Mouse (Mus musculus) gastrocnemius, adult 2 months (tissue): ENCODE data around the gene Myh10. TPM values are rescaled to one million over a fixed set of nuclear protein-coding genes. Genes with fewer than 3 reads are reported as not detected.

Source experiments
- DNase-seq: peaks from one replicate; pipeline ENCODE4 v3.0.0; 2022
- H3K27ac ChIP-seq: fragments of 200-600 bp; 2 replicates; pipeline ENCODE4 v1.8.1; 2022; ENCODE audit warnings: mild to moderate bottlenecking
- H3K4me3 ChIP-seq: fragments of 200-600 bp; 2 replicates; pipeline ENCODE4 v1.8.1; 2022; ENCODE audit warnings: mild to moderate bottlenecking, moderate library complexity
- CTCF ChIP-seq: fragments of 200-600 bp; IDR thresholded peaks from 2 replicates; pipeline ENCODE4 v1.8.1; 2022; ENCODE audit warnings: antibody characterized with exemption, mild to moderate bottlenecking, moderate library complexity
- intact Hi-C: fragments of 180-260 bp; cut with DNase I; formaldehyde crosslinking; loops from one replicate; pipeline ENCODE4 v1.15.1; 2025
- total RNA-seq, 2 experiments: library from RNA; stranded (reverse); gene quantifications; 2 replicates each; pipeline ENCODE4 v1.2.3; 2021

Myh10 gene
- total RNA-seq, 2 experiments from 2014 or later, result 12.3 to 28.6 TPM

- no peak for DNase-seq
- Histone ChIP-seq H3K4me3 (peak overlapping the region; percentile 95), H3K27ac (peak overlapping the region; percentile 100)
- TF ChIP-seq CTCF, result no peak
- intact Hi-C loops, result no loop called here
Observed at GRCm38 (mm10) chr11:68850862-68851261, 159.5 kb downstream of the Myh10 start.

- Histone ChIP-seq H3K27ac (peak overlapping the region; percentile 100), H3K4me3 (peak overlapping the region; percentile 95)
- TF ChIP-seq CTCF, result no peak
- intact Hi-C loops, result no loop called here
- DNase-seq, result no peak
Observed at GRCm38 (mm10) chr11:68851644-68852485, 160.5 kb downstream of the Myh10 start.

- DNase-seq, result peak; percentile 90
- Histone ChIP-seq H3K4me3 (peak overlapping the region; percentile 95), H3K27ac (peak overlapping the region; percentile 100)
- no peak for TF ChIP-seq CTCF
- intact Hi-C loops, result no loop called here
Observed at GRCm38 (mm10) chr11:68852486-68852901, 161.1 kb downstream of the Myh10 start.

GRCm38 (mm10) chr11:68852932-68853409 is 161.6 kb downstream of the Myh10 start:
- intact Hi-C loops, result no loop called here
- peak overlapping the region; percentile 100 for H3K27ac ChIP-seq
- no peak for TF ChIP-seq CTCF
- peak; percentile 100 for DNase-seq
- peak overlapping the region; percentile 95 for H3K4me3 ChIP-seq

DNA sequence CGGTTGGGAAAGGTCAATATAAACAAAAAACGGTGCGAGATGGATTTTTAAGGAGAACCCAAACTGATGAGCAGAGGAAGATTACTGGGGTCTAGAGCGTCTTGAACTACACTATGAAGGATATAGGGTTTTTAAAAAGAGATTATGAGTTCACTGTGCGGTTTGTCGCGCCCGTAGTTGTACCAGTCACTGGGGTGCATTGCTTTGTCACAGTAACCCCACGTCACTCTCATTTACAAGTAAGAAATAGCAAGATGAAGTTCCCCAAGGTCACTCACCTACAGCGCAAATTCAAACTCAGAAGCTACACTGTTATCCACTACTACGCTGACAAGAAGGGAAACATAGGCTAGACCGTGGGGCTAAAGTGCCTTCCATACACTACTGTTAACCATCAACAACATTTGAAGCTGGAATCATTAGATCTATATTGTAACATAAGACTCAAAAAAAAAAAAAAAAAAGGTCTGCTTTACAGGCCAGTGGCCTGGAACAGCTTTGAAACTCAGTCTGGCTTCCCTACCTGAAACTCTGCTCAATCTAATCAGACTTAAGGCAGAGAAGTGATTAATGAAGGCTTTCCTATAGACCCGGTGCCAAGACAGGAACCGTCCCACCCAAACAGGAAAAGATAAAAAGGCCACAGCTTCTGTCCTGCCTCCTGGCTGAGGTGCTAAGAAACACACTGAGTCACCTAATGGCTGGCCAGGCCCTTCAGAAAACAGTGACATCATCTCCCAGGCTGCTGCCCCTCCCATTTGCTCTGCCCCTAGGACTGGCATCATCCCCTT is 162.4 kb downstream of the Myh10 start:
- Histone ChIP-seq H3K4me3 (peak overlapping the region; percentile 95), H3K27ac (peak overlapping the region; percentile 100)
- DNase-seq, result peak; percentile 57
- TF ChIP-seq CTCF, result peak; percentile 8; the same call in 1 of the 2 replicates
- intact Hi-C loops, result no loop called here

DNA sequence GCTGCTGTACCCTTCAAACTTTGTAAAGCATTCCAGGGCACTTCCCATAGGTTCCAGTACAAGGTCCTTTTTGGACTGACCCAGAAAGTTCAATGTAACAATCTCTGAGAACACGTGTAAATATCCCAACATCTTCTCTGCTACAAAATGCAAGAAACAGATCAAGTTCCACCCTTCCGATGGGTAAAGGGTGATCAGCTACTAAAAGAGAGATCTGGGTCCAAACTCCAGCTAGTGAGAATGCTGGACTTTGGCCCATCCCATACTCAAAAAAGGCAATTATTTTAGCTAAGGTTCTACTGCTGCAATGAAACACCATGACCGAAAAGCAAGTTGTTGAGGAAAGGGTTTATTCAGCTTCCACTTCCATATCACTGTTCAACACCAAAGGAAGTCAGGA is 163.3 kb downstream of the Myh10 start:
- peak overlapping the region; percentile 100 for H3K27ac ChIP-seq
- TF ChIP-seq CTCF, result no peak
- DNase-seq, result no peak
- H3K4me3 ChIP-seq, result no peak overlapping the region
- intact Hi-C loops, result no loop called here

GRCm38 (mm10) chr11:68857329-68857728 is 166.0 kb downstream of the Myh10 start:
- TF ChIP-seq CTCF, result no peak
- Histone ChIP-seq H3K27ac (no peak overlapping the region), H3K4me3 (no peak overlapping the region)
- intact Hi-C loops, result no loop called here
- DNase-seq, result no peak

- intact Hi-C loops, result no loop called here
- Histone ChIP-seq H3K4me3 (no peak overlapping the region), H3K27ac (no peak overlapping the region)
- no peak for TF ChIP-seq CTCF
- no peak for DNase-seq
Observed at GRCm38 (mm10) chr11:68859943-68860593, 168.7 kb downstream of the Myh10 start.

DNA sequence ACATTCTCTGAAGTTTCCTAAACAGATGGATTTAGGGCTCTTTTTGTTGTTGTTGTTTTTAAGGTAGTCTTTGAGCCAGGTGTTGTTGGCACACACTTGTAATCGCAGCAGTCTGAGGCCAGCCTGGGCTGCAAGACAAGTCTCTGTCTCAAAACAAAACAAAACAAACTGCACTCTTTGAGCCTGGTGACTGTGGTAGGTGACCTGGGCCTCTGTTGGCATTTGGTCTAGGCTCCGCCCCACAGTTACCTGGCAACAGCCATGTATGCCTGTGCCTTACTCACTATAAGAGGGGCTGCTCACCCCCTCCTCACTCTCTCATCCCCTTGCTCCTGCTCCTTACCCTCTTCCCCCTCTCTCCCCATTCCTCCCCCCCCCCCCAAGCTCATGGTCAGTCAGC is 170.9 kb downstream of the Myh10 start:
- intact Hi-C loops, result no loop called here
- no peak for DNase-seq
- Histone ChIP-seq H3K27ac (peak overlapping the region; percentile 43; the same call in 1 of the 2 replicates), H3K4me3 (no peak overlapping the region)
- no peak for TF ChIP-seq CTCF

DNA sequence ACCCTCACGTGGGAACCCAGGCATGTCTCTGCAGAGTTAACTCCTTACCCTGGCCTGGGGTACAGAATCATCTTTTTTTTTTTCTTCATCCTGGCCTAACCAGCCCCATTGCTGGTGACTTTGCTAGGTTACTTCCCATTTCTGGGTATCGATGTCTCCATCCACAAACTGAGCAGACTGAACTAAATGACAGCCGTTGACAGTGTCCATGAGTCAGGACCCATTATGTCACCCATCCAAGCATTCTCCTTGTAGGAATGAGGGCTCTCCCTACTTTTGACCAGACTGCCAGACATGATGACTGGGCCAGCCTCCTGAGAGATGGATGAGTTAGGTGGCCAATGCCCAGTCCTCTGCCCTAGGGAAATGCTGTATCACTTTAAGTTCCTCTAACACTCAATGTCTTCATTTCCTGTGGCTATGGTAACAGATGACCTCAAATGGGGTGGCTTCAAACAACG is 172.3 kb downstream of the Myh10 start:
- intact Hi-C loops, result no loop called here
- H3K27ac ChIP-seq, result peak overlapping the region; percentile 84
- H3K4me3 ChIP-seq, result no peak overlapping the region; the same call in 1 of the 2 replicates
- no peak for DNase-seq
- no peak for TF ChIP-seq CTCF

GRCm38 (mm10) chr11:68864544-68865189 is 173.3 kb downstream of the Myh10 start:
- Histone ChIP-seq H3K4me3 (no peak overlapping the region; the same call in 1 of the 2 replicates), H3K27ac (peak overlapping the region; percentile 84)
- TF ChIP-seq CTCF, result no peak
- DNase-seq, result peak; percentile 90
- intact Hi-C loops, result no loop called here

Other genes starting within 250 kb of the Myh10 start
- 1 to 10 TPM in 1 of 2 experiments, under 1 TPM in 1; 0.94 to 1.8 TPM for gene Pik3r6, start 188.5 kb upstream of the Myh10 start, total RNA-seq
- under 1 TPM in 1 of 2 experiments, not detected in 1; 0.11 TPM for gene Mfsd6l, start 135.4 kb upstream of the Myh10 start, total RNA-seq
- not detected for gene Ccdc42, start 104.5 kb upstream of the Myh10 start, total RNA-seq
- 10 to 100 TPM; 82.3 to 82.4 TPM for gene Ndel1, start 180.3 kb downstream of the Myh10 start, total RNA-seq
- not detected for gene Rnf222, start 197.0 kb downstream of the Myh10 start, total RNA-seq
- gene Rpl26, start 210.0 kb downstream of the Myh10 start, total RNA-seq, result 100 to 1,000 TPM; 606 to 729 TPM
- not detected for gene Odf4, start 235.5 kb downstream of the Myh10 start, total RNA-seq